Mouse (Mus musculus): ENCODE measurements around the gene Eif5.
"Not testable (repeated sequence)": the region's sequence is repeated elsewhere in the genome, so short reads cannot be mapped to it uniquely, and the experiment has no call there.

The Eif5 gene

GRCm38 (mm10) chr12:111537796-111538291 lies at the start of gene Eif5:
Gene Eif5 (plus strand): TSS chr12:111538016.
- peak; percentile 100 for DNase-seq (ENCODE audit: low read depth)

- DNase-seq (ENCODE audit: low read depth) = no peak
Measured at GRCm38 (mm10) chr12:111489261-111489865, 48.5 kb upstream of the Eif5 start.

GRCm38 (mm10) chr12:111494931-111495330 lies 42.9 kb upstream of the Eif5 start:
- no peak for DNase-seq (ENCODE audit: low read depth)

GRCm38 (mm10) chr12:111497076-111497475 lies 40.7 kb upstream of the Eif5 start:
- no peak for DNase-seq (ENCODE audit: low read depth)

- no peak for DNase-seq (ENCODE audit: low read depth)
Measured at GRCm38 (mm10) chr12:111499617-111500016, 38.2 kb upstream of the Eif5 start.

- no peak for DNase-seq (ENCODE audit: low read depth)
Measured at GRCm38 (mm10) chr12:111500725-111501124, 37.1 kb upstream of the Eif5 start.

- DNase-seq (ENCODE audit: low read depth) = no peak
Measured at GRCm38 (mm10) chr12:111503063-111503567, 34.7 kb upstream of the Eif5 start.

- no peak for DNase-seq (ENCODE audit: low read depth)
Measured at GRCm38 (mm10) chr12:111503571-111503970, 34.2 kb upstream of the Eif5 start.

- peak; percentile 96 for DNase-seq (ENCODE audit: low read depth)
Measured at GRCm38 (mm10) chr12:111504904-111505303, 32.9 kb upstream of the Eif5 start.

- DNase-seq (ENCODE audit: low read depth) = no peak
Measured at GRCm38 (mm10) chr12:111507001-111507400, 30.8 kb upstream of the Eif5 start.

GRCm38 (mm10) chr12:111507962-111508361 lies 29.9 kb upstream of the Eif5 start:
- no peak for DNase-seq (ENCODE audit: low read depth)

- not testable (repeated sequence) for DNase-seq (ENCODE audit: low read depth)
Measured at GRCm38 (mm10) chr12:111508438-111508837, 29.4 kb upstream of the Eif5 start.

- no peak for DNase-seq (ENCODE audit: low read depth)
Measured at GRCm38 (mm10) chr12:111512572-111513063, 25.2 kb upstream of the Eif5 start.

GRCm38 (mm10) chr12:111513673-111514072 lies 24.1 kb upstream of the Eif5 start:
- DNase-seq (ENCODE audit: low read depth) = no peak

GRCm38 (mm10) chr12:111514231-111514792 lies 23.5 kb upstream of the Eif5 start:
- no peak for DNase-seq (ENCODE audit: low read depth)

GRCm38 (mm10) chr12:111514874-111515649 lies 22.8 kb upstream of the Eif5 start:
- DNase-seq (ENCODE audit: low read depth) = no peak

- DNase-seq (ENCODE audit: low read depth) = no peak
Measured at GRCm38 (mm10) chr12:111515920-111516319, 21.9 kb upstream of the Eif5 start.

GRCm38 (mm10) chr12:111516826-111517225 lies 21.0 kb upstream of the Eif5 start:
- no peak for DNase-seq (ENCODE audit: low read depth)

- no peak for DNase-seq (ENCODE audit: low read depth)
Measured at GRCm38 (mm10) chr12:111517901-111518300, 19.9 kb upstream of the Eif5 start.

- no peak for DNase-seq (ENCODE audit: low read depth)
Measured at GRCm38 (mm10) chr12:111518391-111518790, 19.4 kb upstream of the Eif5 start.

GRCm38 (mm10) chr12:111519821-111520220 lies 18.0 kb upstream of the Eif5 start:
- DNase-seq (ENCODE audit: low read depth) = no peak

- no peak for DNase-seq (ENCODE audit: low read depth)
Measured at GRCm38 (mm10) chr12:111520994-111521393, 16.8 kb upstream of the Eif5 start.

GRCm38 (mm10) chr12:111524469-111524868 lies 13.3 kb upstream of the Eif5 start:
- DNase-seq (ENCODE audit: low read depth) = no peak
